Mouse (Mus musculus) mouse embryonic stem cell (cell line): ENCODE measurements around the gene Npr3.

Experiments used
- in situ Hi-C, 2 experiments: fragments of 300-500 bp; cut with MboI; formaldehyde crosslinking; loops; 1 replicate in 1 of 2; 3 replicates in 1 of 2; pipeline ENCODE4 v1.14.3; 2019 to 2020; ENCODE audit warnings: low sequenced_read_pairs in 2 of 2, low pct_unique_long_range_greater_than_20kb in 1 of 2, mixed read lengths in 1 of 2; ENCODE audit not compliant: unreplicated experiment in 1 of 2

Npr3 gene

GRCm38 (mm10) chr15:11803576-11803975 is 103.5 kb downstream of the Npr3 start:
- in situ Hi-C loops: no loop called here

- in situ Hi-C loops: no loop called here
Measured at GRCm38 (mm10) chr15:11801863-11802722, 105.0 kb downstream of the Npr3 start.

- in situ Hi-C loops: no loop called here
Measured at GRCm38 (mm10) chr15:11794632-11795031, 112.5 kb downstream of the Npr3 start.
